Mouse (Mus musculus) c-Kit-positive CD71-positive TER-119-negative erythroid progenitor cells, embryonic 14.5 days (primary cell): Measurements from ENCODE around the gene Ipo5.
A peak's percentile ranks its signal among the peaks of the same experiment; 100 is the strongest.

Experiments
- DNase-seq: peaks from one replicate; pipeline ENCODE4 v3.0.0-alpha.2; 2013; ENCODE audit warnings: low read depth

The Ipo5 gene

GRCm38 (mm10) chr14:120910733-120911324 is at the start of gene Ipo5:
Gene Ipo5 (plus strand): TSS chr14:120911224.
- peak; percentile 91 for DNase-seq

- no peak for DNase-seq
These were observed 47.8 kb upstream of the Ipo5 start for GRCm38 (mm10) chr14:120863205-120863604.

GRCm38 (mm10) chr14:120864896-120865295 is 46.1 kb upstream of the Ipo5 start:
- DNase-seq: no peak

GRCm38 (mm10) chr14:120866573-120866972 is 44.5 kb upstream of the Ipo5 start:
- DNase-seq: no peak

GRCm38 (mm10) chr14:120867121-120867520 is 43.9 kb upstream of the Ipo5 start:
- DNase-seq: no peak

GRCm38 (mm10) chr14:120868494-120868893 is 42.5 kb upstream of the Ipo5 start:
- DNase-seq: no peak

- no peak for DNase-seq
These were observed 40.3 kb upstream of the Ipo5 start for GRCm38 (mm10) chr14:120870736-120871135.

- no peak for DNase-seq
These were observed 36.6 kb upstream of the Ipo5 start for GRCm38 (mm10) chr14:120874397-120874796.

- DNase-seq: no peak
These were observed 35.9 kb upstream of the Ipo5 start for GRCm38 (mm10) chr14:120875144-120875543.

GRCm38 (mm10) chr14:120875811-120876388 is 35.1 kb upstream of the Ipo5 start:
- DNase-seq: no peak

- no peak for DNase-seq
These were observed 33.9 kb upstream of the Ipo5 start for GRCm38 (mm10) chr14:120877147-120877546.

GRCm38 (mm10) chr14:120879026-120879425 is 32.0 kb upstream of the Ipo5 start:
- no peak for DNase-seq

- DNase-seq: no peak
These were observed 30.4 kb upstream of the Ipo5 start for GRCm38 (mm10) chr14:120880601-120881000.

- DNase-seq: no peak
These were observed 30.0 kb upstream of the Ipo5 start for GRCm38 (mm10) chr14:120881054-120881453.

- DNase-seq: no peak
These were observed 22.3 kb upstream of the Ipo5 start for GRCm38 (mm10) chr14:120888681-120889080.

- no peak for DNase-seq
These were observed 18.7 kb upstream of the Ipo5 start for GRCm38 (mm10) chr14:120892369-120892768.

- DNase-seq: no peak
These were observed 14.4 kb upstream of the Ipo5 start for GRCm38 (mm10) chr14:120896613-120897012.

- DNase-seq: no peak
These were observed 12.1 kb upstream of the Ipo5 start for GRCm38 (mm10) chr14:120898876-120899275.

- no peak for DNase-seq
These were observed 1.6 kb upstream of the Ipo5 start for GRCm38 (mm10) chr14:120909396-120909795.

GRCm38 (mm10) chr14:120910320-120910719 is 704 bp upstream of the Ipo5 start:
- peak; percentile 34 for DNase-seq

GRCm38 (mm10) chr14:120911388-120911901 is 421 bp downstream of the Ipo5 start:
- DNase-seq: peak; percentile 16

- DNase-seq: no peak
These were observed 1.2 kb downstream of the Ipo5 start for GRCm38 (mm10) chr14:120912090-120912710.

- no peak for DNase-seq
These were observed 1.9 kb downstream of the Ipo5 start for GRCm38 (mm10) chr14:120912916-120913315.
